Mouse (Mus musculus) midbrain, embryonic 15.5 days (tissue): ENCODE measurements around the gene Gm20422. TPM values are rescaled to one million over a fixed set of nuclear protein-coding genes. Genes with fewer than 3 reads are reported as not detected.

ENCODE experiments used
- ATAC-seq: fragments of 200-750 bp; cut with Nextera tagmentation; replicated peaks from 2 replicates; pipeline ENCODE4 v1.8.0; 2017; ENCODE audit warnings: moderate TSS enrichment
- H3K27ac ChIP-seq: fragments of 300-500 bp; sonication (generic); 2 replicates; pipeline ENCODE4 v1.5.1; 2015; ENCODE audit warnings: mild to moderate bottlenecking, inconsistent platforms
- H3K27me3 ChIP-seq: fragments of 300-500 bp; sonication (generic); replicated peaks from 2 replicates; pipeline ENCODE4 v1.6.1; 2015; ENCODE audit warnings: inconsistent platforms
- H3K36me3 ChIP-seq: fragments of 300-500 bp; sonication (generic); replicated peaks from 2 replicates; pipeline ENCODE4 v1.6.1; 2015; ENCODE audit warnings: inconsistent platforms
- H3K4me1 ChIP-seq: fragments of 300-500 bp; sonication (generic); 2 replicates; pipeline ENCODE4 v1.6.1; 2015; ENCODE audit warnings: inconsistent platforms
- H3K4me2 ChIP-seq: fragments of 300-500 bp; sonication (generic); 2 replicates; pipeline ENCODE4 v1.6.1; 2015; ENCODE audit warnings: inconsistent platforms, mild to moderate bottlenecking, moderate library complexity
- H3K4me3 ChIP-seq: fragments of 300-500 bp; sonication (generic); 2 replicates; pipeline ENCODE4 v1.5.1; 2015; ENCODE audit warnings: mild to moderate bottlenecking, inconsistent platforms
- H3K9ac ChIP-seq: fragments of 300-500 bp; sonication (generic); 2 replicates; pipeline ENCODE4 v1.6.1; 2015; ENCODE audit warnings: mild to moderate bottlenecking, inconsistent platforms
- H3K9me3 ChIP-seq: fragments of 300-500 bp; sonication (generic); 2 replicates; pipeline ENCODE4 v1.6.1; 2016; ENCODE audit warnings: inconsistent platforms
- WGBS: fragments of 180-500 bp; shearing (Covaris S2); methylation state at CpG from one replicate; pipeline ENCODE4 v1.1.7; 2015; ENCODE audit warnings: mixed read lengths; 5-methylcytosine and 5-hydroxymethylcytosine counted together
- polyA plus RNA-seq: library from polyadenylated mRNA; unstranded; fragments of >200 nt; fragmentation: Nextera tagmentation; extraction: Ambion mirVana; gene quantifications from 2 replicates; pipeline ENCODE4 v1.2.1, GENCODE M21; 2015

Gene Gm20422
- polyA plus RNA-seq, 1 experiment from 2014 or later: 0.23 TPM

GRCm38 (mm10) chr8:69805086-69805485 is 30.4 kb upstream of the Gm20422 start:
- Histone ChIP-seq H3K4me1 (peaks cover 12% of the 10 kb centered on the region), H3K4me3 (no peak overlapping the region), H3K9ac (no peak overlapping the region), H3K4me2 (no peak overlapping the region), H3K27me3 (no peaks in the 10 kb centered on the region), H3K36me3 (peaks cover 72% of the 10 kb centered on the region), H3K27ac (no peak overlapping the region), H3K9me3 (no peaks in the 10 kb centered on the region)
- 97% methylated on average over 10 of the region's 10 CpGs for WGBS
- no peak for ATAC-seq

- no peak for ATAC-seq
- H3K27me3 ChIP-seq: no peaks in the 10 kb centered on the region
- H3K9me3 ChIP-seq: no peaks in the 10 kb centered on the region
- peaks cover 77% of the 10 kb centered on the region for H3K36me3 ChIP-seq
- H3K9ac ChIP-seq: no peak overlapping the region
- no peak overlapping the region for H3K4me2 ChIP-seq
- no peak overlapping the region for H3K27ac ChIP-seq
- H3K4me3 ChIP-seq: no peak overlapping the region
- H3K4me1 ChIP-seq: peaks cover 6% of the 10 kb centered on the region
- 91% methylated on average over 6 of the region's 6 CpGs for WGBS
Measured at GRCm38 (mm10) chr8:69804537-69804936, 29.9 kb upstream of the Gm20422 start.

GRCm38 (mm10) chr8:69803366-69803765 is 28.7 kb upstream of the Gm20422 start:
- WGBS: 96% methylated on average over 7 of the region's 7 CpGs
- H3K9ac ChIP-seq: no peak overlapping the region
- no peak overlapping the region for H3K4me3 ChIP-seq
- H3K27me3 ChIP-seq: no peaks in the 10 kb centered on the region
- H3K4me1 ChIP-seq: peaks cover 4% of the 10 kb centered on the region
- no peak overlapping the region for H3K27ac ChIP-seq
- H3K4me2 ChIP-seq: no peak overlapping the region
- no peak for ATAC-seq
- no peaks in the 10 kb centered on the region for H3K9me3 ChIP-seq
- peaks cover 88% of the 10 kb centered on the region for H3K36me3 ChIP-seq

GRCm38 (mm10) chr8:69802216-69802615 is 27.5 kb upstream of the Gm20422 start:
- Histone ChIP-seq H3K4me1 (no peaks in the 10 kb centered on the region), H3K9ac (no peak overlapping the region), H3K36me3 (peaks cover 92% of the 10 kb centered on the region), H3K4me2 (no peak overlapping the region), H3K4me3 (no peak overlapping the region), H3K9me3 (no peaks in the 10 kb centered on the region), H3K27me3 (no peaks in the 10 kb centered on the region), H3K27ac (no peak overlapping the region)
- ATAC-seq: no peak

DNA sequence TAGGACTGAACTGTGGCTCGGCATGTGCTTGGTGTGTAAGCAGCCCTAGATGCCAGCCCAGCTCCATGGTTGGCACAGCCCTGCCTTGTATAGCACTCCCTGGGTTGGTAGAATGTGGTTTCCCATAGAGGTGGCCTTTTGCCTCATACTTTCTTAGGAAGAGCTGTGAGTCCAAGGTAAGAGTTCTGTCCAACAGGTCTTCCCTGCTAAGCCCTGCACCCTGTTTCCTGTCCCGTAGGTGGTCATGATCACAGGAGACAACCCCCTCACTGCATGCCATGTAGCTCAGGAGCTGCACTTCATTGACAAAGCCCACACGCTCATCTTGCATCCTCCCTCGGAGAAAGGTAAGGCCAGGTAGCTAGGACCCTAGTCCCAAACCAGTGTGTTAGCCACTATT is 27.1 kb upstream of the Gm20422 start:
- H3K4me3 ChIP-seq: no peak overlapping the region
- peaks cover 92% of the 10 kb centered on the region for H3K36me3 ChIP-seq
- H3K4me2 ChIP-seq: no peak overlapping the region
- no peak overlapping the region for H3K27ac ChIP-seq
- no peak overlapping the region for H3K9ac ChIP-seq
- 97% methylated on average over 4 of the region's 4 CpGs for WGBS
- H3K27me3 ChIP-seq: no peaks in the 10 kb centered on the region
- H3K4me1 ChIP-seq: no peaks in the 10 kb centered on the region
- no peak for ATAC-seq
- H3K9me3 ChIP-seq: no peaks in the 10 kb centered on the region

DNA sequence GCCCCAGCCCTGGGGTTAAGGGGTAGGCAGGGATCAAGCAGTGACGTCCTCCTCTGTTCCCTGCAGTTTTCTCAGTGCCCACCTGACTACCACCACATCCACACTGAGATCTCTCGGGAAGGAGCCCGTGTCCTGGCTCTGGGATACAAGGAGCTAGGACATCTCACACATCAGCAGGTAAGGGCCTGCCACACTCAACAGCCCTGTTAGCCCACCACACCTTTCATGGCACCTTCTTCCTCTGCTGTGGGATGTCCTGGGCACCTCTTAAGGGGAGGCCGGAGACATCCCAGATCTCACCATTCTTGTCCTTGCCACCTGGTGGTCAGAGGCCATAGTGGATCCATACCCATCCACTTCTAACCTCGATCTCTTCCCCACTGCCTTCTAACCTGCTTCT is 25.3 kb upstream of the Gm20422 start:
- Histone ChIP-seq H3K9ac (no peak overlapping the region), H3K27ac (no peak overlapping the region), H3K27me3 (no peaks in the 10 kb centered on the region), H3K4me1 (no peaks in the 10 kb centered on the region), H3K4me3 (no peak overlapping the region), H3K36me3 (peaks cover 82% of the 10 kb centered on the region), H3K4me2 (no peak overlapping the region), H3K9me3 (no peaks in the 10 kb centered on the region)
- 91% methylated on average over 5 of the region's 5 CpGs for WGBS
- ATAC-seq: no peak

- H3K4me1 ChIP-seq: no peaks in the 10 kb centered on the region
- no peak overlapping the region for H3K4me2 ChIP-seq
- WGBS: 90% methylated on average over 8 of the region's 8 CpGs
- no peak overlapping the region for H3K4me3 ChIP-seq
- H3K9ac ChIP-seq: no peak overlapping the region
- H3K27me3 ChIP-seq: no peaks in the 10 kb centered on the region
- no peak for ATAC-seq
- no peaks in the 10 kb centered on the region for H3K9me3 ChIP-seq
- no peak overlapping the region for H3K27ac ChIP-seq
- peaks cover 78% of the 10 kb centered on the region for H3K36me3 ChIP-seq
Measured at GRCm38 (mm10) chr8:69799261-69799660, 24.6 kb upstream of the Gm20422 start.

GRCm38 (mm10) chr8:69797661-69798060 is 23.0 kb upstream of the Gm20422 start:
- Histone ChIP-seq H3K9ac (no peak overlapping the region), H3K4me3 (no peak overlapping the region), H3K9me3 (no peaks in the 10 kb centered on the region), H3K4me1 (peaks cover 14% of the 10 kb centered on the region), H3K27me3 (no peaks in the 10 kb centered on the region), H3K36me3 (peaks cover 70% of the 10 kb centered on the region), H3K27ac (no peak overlapping the region), H3K4me2 (no peak overlapping the region)
- ATAC-seq: no peak
- whole genome bisulfite sequencing: 95% methylated on average over 10 of the region's 10 CpGs

DNA sequence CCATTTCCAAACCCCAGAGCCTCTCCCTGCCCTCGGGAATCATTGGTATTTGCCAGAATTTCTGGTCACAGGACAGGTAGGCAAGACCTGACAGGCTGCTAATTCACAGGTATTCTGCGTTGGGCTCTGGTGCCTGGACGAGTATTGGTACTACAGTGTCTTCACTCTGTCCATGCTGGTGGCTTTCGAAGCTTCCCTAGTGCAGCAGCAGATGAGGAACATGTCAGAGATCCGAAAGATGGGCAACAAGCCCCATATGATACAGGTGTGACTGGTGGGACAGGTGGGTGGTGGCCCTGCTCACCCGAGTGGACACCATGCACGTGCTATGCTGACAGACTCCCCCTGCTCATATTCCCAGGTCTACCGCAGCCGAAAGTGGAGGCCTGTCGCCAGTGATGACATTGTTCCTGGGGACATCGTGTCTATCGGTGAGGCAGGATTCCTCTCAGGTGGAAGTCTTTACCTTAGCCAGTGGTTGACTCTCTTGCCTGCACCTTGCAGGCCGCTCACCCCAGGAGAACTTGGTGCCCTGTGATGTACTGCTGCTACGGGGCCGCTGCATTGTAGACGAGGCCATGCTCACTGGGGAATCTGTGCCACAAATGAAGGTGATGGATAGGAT is 22.1 kb upstream of the Gm20422 start:
- Histone ChIP-seq H3K9me3 (no peaks in the 10 kb centered on the region), H3K36me3 (peaks cover 61% of the 10 kb centered on the region), H3K27ac (no peak overlapping the region), H3K4me1 (peaks cover 22% of the 10 kb centered on the region), H3K27me3 (no peaks in the 10 kb centered on the region), H3K4me2 (no peak overlapping the region), H3K4me3 (no peak overlapping the region), H3K9ac (no peak overlapping the region)
- ATAC-seq: no peak
- 96% methylated on average over 16 of the region's 16 CpGs for WGBS

DNA sequence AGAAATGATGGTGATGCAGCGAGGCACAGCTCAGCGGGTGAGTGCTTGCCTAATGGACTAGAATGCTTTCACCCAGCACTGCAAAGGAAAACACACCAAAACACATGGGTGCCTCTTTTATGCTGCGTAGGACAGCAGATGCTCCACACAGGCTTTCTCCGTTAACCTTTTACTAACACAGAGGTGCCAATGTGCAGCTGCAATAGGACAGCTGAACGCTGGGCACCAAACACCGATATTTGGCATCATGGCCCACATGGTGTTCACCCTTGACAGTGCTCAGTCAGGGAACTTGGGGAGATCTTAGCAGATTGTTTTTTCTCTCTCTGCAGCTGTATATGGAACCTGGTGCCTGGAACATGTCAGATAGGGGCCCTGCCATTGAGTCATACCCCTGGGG is 20.2 kb upstream of the Gm20422 start:
- no peak overlapping the region for H3K27ac ChIP-seq
- 98% methylated on average over 6 of the region's 6 CpGs for WGBS
- no peak for ATAC-seq
- H3K4me3 ChIP-seq: no peak overlapping the region
- H3K4me1 ChIP-seq: peaks cover 29% of the 10 kb centered on the region
- no peaks in the 10 kb centered on the region for H3K9me3 ChIP-seq
- no peak overlapping the region for H3K9ac ChIP-seq
- peaks cover 46% of the 10 kb centered on the region for H3K36me3 ChIP-seq
- no peak overlapping the region for H3K4me2 ChIP-seq
- H3K27me3 ChIP-seq: no peaks in the 10 kb centered on the region

- Histone ChIP-seq H3K9ac (no peak overlapping the region), H3K27ac (no peak overlapping the region), H3K4me1 (peaks cover 29% of the 10 kb centered on the region), H3K4me2 (no peak overlapping the region), H3K9me3 (no peaks in the 10 kb centered on the region), H3K4me3 (no peak overlapping the region), H3K36me3 (peaks cover 38% of the 10 kb centered on the region), H3K27me3 (no peaks in the 10 kb centered on the region)
- WGBS: 93% methylated on average over 3 of the region's 3 CpGs
- ATAC-seq: no peak
Measured at GRCm38 (mm10) chr8:69794096-69794495, 19.4 kb upstream of the Gm20422 start.

- Histone ChIP-seq H3K9ac (no peak overlapping the region), H3K4me3 (no peak overlapping the region), H3K27ac (no peak overlapping the region), H3K4me2 (no peak overlapping the region), H3K27me3 (no peaks in the 10 kb centered on the region), H3K36me3 (peaks cover 35% of the 10 kb centered on the region), H3K9me3 (no peaks in the 10 kb centered on the region), H3K4me1 (peaks cover 29% of the 10 kb centered on the region)
- no peak for ATAC-seq
- 96% methylated on average over 4 of the region's 4 CpGs for WGBS
Measured at GRCm38 (mm10) chr8:69793666-69794065, 19.0 kb upstream of the Gm20422 start.

GRCm38 (mm10) chr8:69791415-69792068 is 16.9 kb upstream of the Gm20422 start:
- peaks cover 29% of the 10 kb centered on the region for H3K4me1 ChIP-seq
- peak overlapping the region; percentile 99 for H3K9ac ChIP-seq
- H3K27me3 ChIP-seq: no peaks in the 10 kb centered on the region
- no peaks in the 10 kb centered on the region for H3K9me3 ChIP-seq
- peak; percentile 83 for ATAC-seq
- peak overlapping the region; percentile 71 for H3K27ac ChIP-seq
- WGBS: under 1% methylated on average over 48 of the region's 48 CpGs
- peaks cover 16% of the 10 kb centered on the region for H3K36me3 ChIP-seq
- peak overlapping the region; percentile 100 for H3K4me3 ChIP-seq
- peak overlapping the region; percentile 91 for H3K4me2 ChIP-seq
